Mouse (Mus musculus): ENCODE data around the gene Dut. TPM values are rescaled to one million over a fixed set of nuclear protein-coding genes. Genes with fewer than 3 reads are reported as not detected.

Gene Dut
- polyA plus RNA-seq, 1 experiment from 2014 or later, result 69.1 TPM

DNA sequence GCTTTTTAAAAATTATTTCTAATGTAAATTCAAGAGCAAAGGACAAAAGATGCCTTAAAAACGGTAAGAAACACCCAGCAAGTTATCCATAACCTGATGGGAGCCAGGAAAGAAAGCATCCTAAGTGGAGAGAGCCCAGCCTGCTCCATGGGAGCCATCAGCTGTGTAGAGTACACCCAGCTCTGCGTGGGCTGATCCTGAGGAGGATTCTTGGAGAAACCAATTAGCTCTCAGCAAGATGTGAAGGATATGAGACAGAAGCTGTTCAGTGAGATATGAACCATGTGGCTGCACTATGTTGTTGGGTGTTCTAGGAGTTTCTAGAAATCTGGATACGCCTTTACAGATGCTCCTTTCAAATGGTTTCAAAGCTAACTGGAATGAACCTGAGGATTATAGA is 58.7 kb downstream of the Dut start:
- WGBS, result 88% methylated on average over 3 of the region's 3 CpGs
- Histone ChIP-seq H3K9ac (replicated peaks; ENCODE audit: low read depth, low read length) (no peak overlapping the region), H3K27me3 (ENCODE audit: control insufficient read depth, insufficient read depth, low read length) (no peaks in the 10 kb centered on the region), H3K4me3 (ENCODE audit: low read depth, low read length) (no peak overlapping the region), H3K9me3 (ENCODE audit: control insufficient read depth, low read length) (no peaks in the 10 kb centered on the region), H3K36me3 (ENCODE audit: control insufficient read depth, insufficient read depth, low read length) (no peaks in the 10 kb centered on the region), H3K4me2 (ENCODE audit: low read depth, low read length) (no peak overlapping the region), H3K27ac (ENCODE audit: low read depth, low read length) (no peak overlapping the region), H3K4me1 (ENCODE audit: control insufficient read depth, insufficient read depth, low read length) (no peaks in the 10 kb centered on the region)
- ATAC-seq (ENCODE audit: low read depth), result no peak

Other genes with a start within 250 kb of the Dut start
- gene Slc24a5, start 179.1 kb upstream of the Dut start, polyA plus RNA-seq (2014; fragmentation: Nextera tagmentation; extraction: Ambion mirVana), result 7.1 and 8.0 TPM in 2 replicates
- gene Myef2, start 123.5 kb upstream of the Dut start, polyA plus RNA-seq (2014; fragmentation: Nextera tagmentation; extraction: Ambion mirVana), result 257 and 276 TPM in 2 replicates
- gene Ctxn2, start 110.5 kb upstream of the Dut start, polyA plus RNA-seq (2014; fragmentation: Nextera tagmentation; extraction: Ambion mirVana), result 11.8 and 23.6 TPM in 2 replicates
- 0.21 TPM in 1 of 2 replicates, not detected in the other for gene Slc12a1, start 94.7 kb upstream of the Dut start, polyA plus RNA-seq (2014; fragmentation: Nextera tagmentation; extraction: Ambion mirVana)